Mouse (Mus musculus): Measurements from ENCODE around the gene Tbc1d22b. TPM values are rescaled to one million over a fixed set of nuclear protein-coding genes. Genes with fewer than 3 reads are reported as not detected.

The Tbc1d22b gene
- total and polyA plus RNA-seq, 3 experiments = 8.0 to 53.8 (median 30.7) TPM

DNA sequence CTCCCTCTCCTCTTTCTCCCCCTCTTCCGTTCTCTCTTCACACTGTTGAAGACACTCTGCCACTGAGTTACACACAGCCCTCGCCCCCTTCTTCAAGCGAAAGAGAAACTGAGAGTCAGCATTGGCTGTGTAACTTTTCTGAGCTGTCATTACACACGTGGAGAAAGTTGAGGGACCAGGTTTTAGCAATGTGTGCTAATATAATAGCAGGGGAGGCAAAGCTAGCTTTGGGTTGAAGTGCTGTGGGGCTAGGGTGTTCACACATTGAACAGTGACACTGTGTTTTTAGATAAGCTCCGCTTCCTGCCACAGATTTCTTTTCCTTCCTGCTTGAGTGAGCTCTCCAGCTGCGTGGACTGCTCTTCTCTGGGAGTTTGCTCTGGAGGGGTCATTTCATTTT lies 1.4 kb downstream of the Tbc1d22b start:
- Histone ChIP-seq H3K4me3 (ENCODE audit: control insufficient read depth in 1 of 2, insufficient read depth in 1 of 2, low read depth in 2 of 2, low read length in 2 of 2) (peak overlapping the region; percentile 78 to 99; a peak in 3 of 4 replicates), H3K9ac (ENCODE audit: control insufficient read depth, low read depth, low read length, poor library complexity, severe bottlenecking) (peak overlapping the region; percentile 97; the same call in 1 of the 2 replicates)
- peak; percentile 46 for DNase-seq (ENCODE audit: low read depth, low spot score)

DNA sequence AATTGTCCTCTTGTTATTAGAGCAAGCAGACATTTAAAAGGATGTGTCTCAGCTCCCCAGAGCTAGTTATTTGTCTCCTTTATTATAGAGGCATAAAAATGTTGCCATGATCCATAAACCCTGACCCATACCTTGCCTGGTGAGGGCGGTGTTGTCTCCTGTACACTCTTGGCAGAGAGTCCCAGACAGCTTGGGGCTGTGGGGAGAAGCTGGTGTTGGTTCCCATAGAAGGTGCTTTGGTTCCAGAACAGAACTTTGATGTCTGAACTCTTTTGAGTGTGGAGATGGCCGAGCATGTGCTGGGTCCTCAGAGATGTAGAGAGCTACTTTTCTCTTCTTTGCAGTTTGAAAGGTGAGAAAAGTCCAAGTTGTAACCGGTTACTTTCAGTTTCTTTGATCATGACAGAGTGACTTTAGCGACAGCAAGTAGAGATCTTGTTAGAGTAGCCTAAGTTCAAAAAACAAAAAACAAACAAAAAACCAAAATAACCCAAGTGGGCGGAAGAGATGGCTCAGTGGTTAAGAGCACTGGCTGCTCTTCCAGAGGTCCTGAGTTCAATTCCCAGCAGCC lies 2.7 kb downstream of the Tbc1d22b start, which contains the start of gene Tmem217:
Gene Tmem217, minus strand, starts transcription at position 224 of the 571 bp plus-strand sequence.
- DNase-seq (ENCODE audit: low read depth, low spot score) = no peak
- H3K36me3 ChIP-seq (ENCODE audit: control insufficient read depth in 1 of 2, insufficient read depth in 2 of 2, low read length in 2 of 2) = peaks cover 0 to 23% of the 10 kb centered on the region in 2 experiments; a peak in 3 of 4 replicates
- H3K27ac ChIP-seq (ENCODE audit: control insufficient read depth, low read depth, low read length) = no peak within 1 kb of the TSS
- no peak for TF ChIP-seq ZKSCAN1 (IDR thresholded peaks at IDR 0.05; ENCODE audit: low read depth, low read length)
- H3K9me3 ChIP-seq (replicated peaks; ENCODE audit: insufficient read depth, low read length) = no peaks in the 10 kb centered on the region
- H3K9ac ChIP-seq (ENCODE audit: control insufficient read depth, low read depth, low read length, poor library complexity, severe bottlenecking) = no peak within 1 kb of the TSS
- H3K79me2 ChIP-seq (ENCODE audit: control insufficient read depth, insufficient read depth, low read length, poor library complexity) = peaks cover 25% of the 10 kb centered on the region
- H3K4me1 ChIP-seq (ENCODE audit: control insufficient read depth in 1 of 2, insufficient read depth in 2 of 2, low read length in 2 of 2) = peaks cover 14 to 19% of the 10 kb centered on the region in 2 experiments
- H3K27me3 ChIP-seq (ENCODE audit: control insufficient read depth in 1 of 2, insufficient read depth in 2 of 2, low read length in 2 of 2) = no peaks in the 10 kb centered on the region
- H3K4me3 ChIP-seq (ENCODE audit: control insufficient read depth in 1 of 2, insufficient read depth in 1 of 2, low read depth in 2 of 2, low read length in 2 of 2) = no peak within 1 kb of the TSS

More for the DNA sequence above, 1.4 kb downstream of the Tbc1d22b start:
- Histone ChIP-seq H3K4me1 (ENCODE audit: control insufficient read depth in 1 of 2, insufficient read depth in 2 of 2, low read length in 2 of 2) (peaks cover 14 to 19% of the 10 kb centered on the region in 2 experiments), H3K36me3 (ENCODE audit: control insufficient read depth in 1 of 2, insufficient read depth in 2 of 2, low read length in 2 of 2) (peaks cover 0 to 23% of the 10 kb centered on the region in 2 experiments; a peak in 2 of 4 replicates), H3K27me3 (ENCODE audit: control insufficient read depth in 1 of 2, insufficient read depth in 2 of 2, low read length in 2 of 2) (no peaks in the 10 kb centered on the region), H3K27ac (ENCODE audit: control insufficient read depth, low read depth, low read length) (no peak overlapping the region), H3K79me2 (ENCODE audit: control insufficient read depth, insufficient read depth, low read length, poor library complexity) (peaks cover 25% of the 10 kb centered on the region), H3K9me3 (replicated peaks; ENCODE audit: insufficient read depth, low read length) (no peaks in the 10 kb centered on the region)
- TF ChIP-seq TAL1 (IDR thresholded peaks at IDR 0.05; ENCODE audit: low read length) (peak; percentile 46), HCFC1 (IDR thresholded peaks at IDR 0.05; ENCODE audit: low read depth, low read length) (0 out of 2 replicates have a peak, but pooled peaks have one; percentile 40), ZC3H11A (IDR thresholded peaks at IDR 0.05; ENCODE audit: low read depth, low read length) (no peak), MXI1 (IDR thresholded peaks at IDR 0.05; ENCODE audit: low read depth, low read length) (peak; percentile 51; the same call in 1 of the 2 replicates), GATA1 (IDR thresholded peaks at IDR 0.05; ENCODE audit: low read depth, low read length) (peak; percentile 49), POLR2AphosphoS2 (IDR thresholded peaks at IDR 0.05; ENCODE audit: low read length) (no peak), SIN3A (IDR thresholded peaks at IDR 0.05; ENCODE audit: low read length) (0 out of 2 replicates have a peak, but pooled peaks have one; percentile 20), RCOR1 (IDR thresholded peaks at IDR 0.05; ENCODE audit: low read depth, low read length) (peak; percentile 66), MYC (IDR thresholded peaks at IDR 0.05; ENCODE audit: low read depth, low read length) (no peak)

DNA sequence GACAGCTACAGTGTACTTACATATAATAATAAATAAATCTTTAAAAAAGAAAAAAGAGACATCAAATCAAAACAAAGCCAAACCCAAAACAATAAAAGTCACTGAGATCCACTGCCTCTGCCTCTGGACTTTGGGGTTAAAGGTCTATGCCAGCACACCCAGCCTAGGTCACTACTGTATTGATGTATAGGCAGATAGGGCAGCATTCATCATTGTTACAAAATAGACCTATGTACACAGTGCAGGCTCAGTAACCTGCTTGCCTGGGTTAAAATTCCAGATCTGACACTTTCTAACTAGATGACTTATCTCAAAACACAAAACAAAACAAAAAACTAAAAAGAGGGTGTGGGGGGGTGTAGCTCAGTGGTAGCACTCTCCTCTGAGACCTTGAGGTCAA lies 4.6 kb downstream of the Tbc1d22b start:
- H3K27me3 ChIP-seq (ENCODE audit: control insufficient read depth in 1 of 2, insufficient read depth in 2 of 2, low read length in 2 of 2) = no peaks in the 10 kb centered on the region
- no peak overlapping the region for H3K4me3 ChIP-seq (ENCODE audit: control insufficient read depth in 1 of 2, insufficient read depth in 1 of 2, low read depth in 2 of 2, low read length in 2 of 2)
- H3K9ac ChIP-seq (ENCODE audit: control insufficient read depth, low read depth, low read length, poor library complexity, severe bottlenecking) = no peak overlapping the region
- H3K36me3 ChIP-seq (ENCODE audit: control insufficient read depth in 1 of 2, insufficient read depth in 2 of 2, low read length in 2 of 2) = peaks cover 0 to 14% of the 10 kb centered on the region in 2 experiments; a peak in 3 of 4 replicates
- H3K27ac ChIP-seq (ENCODE audit: control insufficient read depth, low read depth, low read length) = no peak overlapping the region
- no peak for DNase-seq (ENCODE audit: low read depth, low spot score)
- peaks cover 25% of the 10 kb centered on the region for H3K79me2 ChIP-seq (ENCODE audit: control insufficient read depth, insufficient read depth, low read length, poor library complexity)
- peaks cover 7 to 13% of the 10 kb centered on the region in 2 experiments for H3K4me1 ChIP-seq (ENCODE audit: control insufficient read depth in 1 of 2, insufficient read depth in 2 of 2, low read length in 2 of 2)
- TF ChIP-seq GATA1 (IDR thresholded peaks at IDR 0.05; ENCODE audit: low read depth, low read length) (no peak), MAFK (IDR thresholded peaks at IDR 0.05; ENCODE audit: borderline replicate concordance, low read depth, low read length) (no peak), ETS1 (IDR thresholded peaks at IDR 0.05; ENCODE audit: low read depth, low read length) (no peak), SMC3 (IDR thresholded peaks at IDR 0.05; ENCODE audit: low read depth, low read length) (no peak), ZNF384 (IDR thresholded peaks at IDR 0.05; ENCODE audit: low read depth, low read length) (no peak), NELFE (IDR thresholded peaks at IDR 0.05; ENCODE audit: low read depth, low read length) (no peak), ZMIZ1 (IDR thresholded peaks at IDR 0.05; ENCODE audit: low read depth, low read length) (no peak), CHD1 (IDR thresholded peaks at IDR 0.05; ENCODE audit: low read depth, low read length) (no peak)
- no peaks in the 10 kb centered on the region for H3K9me3 ChIP-seq (replicated peaks; ENCODE audit: insufficient read depth, low read length)

Measured in MEL (cell line).